Mouse (Mus musculus): ENCODE measurements around the gene Ren1.

- TF ChIP-seq EP300 (IDR thresholded peaks at IDR 0.05), result no peak
- TF ChIP-seq CTCF (IDR thresholded peaks at IDR 0.05), result no peak
Measured at GRCm38 (mm10) chr1:133346531-133346930, 3.8 kb upstream of the Ren1 start.
